In the genomic region with DNA sequence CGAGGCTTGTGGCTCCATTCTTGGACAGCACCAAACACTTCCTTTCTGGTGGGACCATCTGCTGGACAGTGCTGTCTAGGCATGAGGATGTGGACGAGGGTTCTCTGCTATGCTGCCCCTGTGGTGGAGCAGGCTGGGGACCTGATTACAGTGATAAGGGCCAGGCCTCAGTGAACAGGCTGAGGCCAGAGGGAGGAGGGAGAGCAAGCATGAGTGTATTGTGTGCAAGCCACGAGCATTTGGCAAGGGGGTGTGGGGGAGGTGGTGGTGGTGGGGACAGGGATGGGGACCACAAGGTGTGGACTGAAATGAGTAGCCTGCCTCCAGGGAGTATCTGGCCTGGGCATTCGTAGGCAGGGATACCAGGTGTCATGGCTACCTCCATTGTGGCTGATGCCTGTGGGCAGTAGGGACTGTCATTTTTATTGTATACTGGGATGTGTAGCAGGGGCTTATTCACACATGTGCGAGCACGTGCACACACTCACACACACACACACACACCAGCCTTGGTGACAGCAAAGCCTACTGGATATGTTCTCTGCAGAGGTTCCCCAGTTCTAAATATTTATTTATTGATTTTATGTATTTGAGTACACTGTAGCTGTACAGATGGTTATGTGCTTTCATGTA, we compare ENCODE assay signal across 16 mouse cellular contexts. TPM values are rescaled to one million over a fixed set of nuclear protein-coding genes. Genes with fewer than 3 reads are reported as not detected.
A peak's percentile ranks its signal among the peaks of the same experiment; 100 is the strongest.
DNase-seq lines count a peak whose midpoint lies in the region; ATAC-seq and TF ChIP-seq lines count a peak whose summit lies in the region.
"Had no signal": no experiment of that assay in that cellular context is flagged by ENCODE, and none has a peak within 500 bp of the region (broad histone marks: within the 10 kb centered on the region; RNA-seq: fewer than 3 reads in every experiment).

No protein-coding gene starts in this region.

- TF ChIP-seq CTCF in intestine, postnatal 0 days (IDR thresholded peaks at IDR 0.05; ENCODE audit: low read depth): peak; percentile 20; the same call in 1 of the 2 replicates
- TF ChIP-seq CTCF in midbrain, postnatal 0 days (IDR thresholded peaks at IDR 0.05): peak; percentile 10; the same call in 1 of the 2 replicates

- peaks cover 8% of the 10 kb centered on the region; the same call in 1 of the 2 replicates for H3K36me3 ChIP-seq in intestine, postnatal 0 days (ENCODE audit: control insufficient read depth, insufficient read depth)
- peaks cover 4% of the 10 kb centered on the region; the same call in 1 of the 2 replicates for H3K36me3 ChIP-seq in intestine, embryonic 16.5 days (ENCODE audit: control insufficient read depth, insufficient read depth, low read length)
- peaks cover 13% of the 10 kb centered on the region for H3K36me3 ChIP-seq in midbrain, postnatal 0 days (ENCODE audit: insufficient read depth, low read length)
- H3K36me3 ChIP-seq in midbrain, embryonic 14.5 days (ENCODE audit: control insufficient read depth, insufficient read depth, low read length): peaks cover 29% of the 10 kb centered on the region

- H3K9me3 ChIP-seq in intestine, postnatal 0 days (ENCODE audit: control insufficient read depth): no peaks in the 10 kb centered on the region
- no peaks in the 10 kb centered on the region for H3K9me3 ChIP-seq in intestine, embryonic 16.5 days (ENCODE audit: control insufficient read depth, low read length)
- no peaks in the 10 kb centered on the region for H3K9me3 ChIP-seq in midbrain, postnatal 0 days (ENCODE audit: low read length)
- no peaks in the 10 kb centered on the region for H3K9me3 ChIP-seq in midbrain, embryonic 14.5 days (ENCODE audit: control insufficient read depth, low read length)
- H3K9me3 ChIP-seq: forebrain, embryonic 10.5 days; liver, embryonic 15.5 days had no signal

- no peaks in the 10 kb centered on the region for H3K27me3 ChIP-seq in intestine, postnatal 0 days (replicated peaks; ENCODE audit: control insufficient read depth, insufficient read depth, low read length)
- no peaks in the 10 kb centered on the region for H3K27me3 ChIP-seq in intestine, embryonic 16.5 days (replicated peaks; ENCODE audit: control insufficient read depth, insufficient read depth, low read length)
- H3K27me3 ChIP-seq in midbrain, postnatal 0 days (ENCODE audit: insufficient read depth, low read length): no peaks in the 10 kb centered on the region
- H3K27me3 ChIP-seq in midbrain, embryonic 14.5 days (ENCODE audit: control insufficient read depth, insufficient read depth, low read length): no peaks in the 10 kb centered on the region
- H3K27me3 ChIP-seq: liver, embryonic 15.5 days had no signal

- 65% methylated on average over 6 of the region's 6 CpGs for WGBS in intestine, postnatal 0 days
- 65% methylated on average over 6 of the region's 6 CpGs for WGBS in intestine, embryonic 16.5 days
- WGBS in midbrain, postnatal 0 days: 73% methylated on average over 6 of the region's 6 CpGs
- 67% methylated on average over 6 of the region's 6 CpGs for WGBS in midbrain, embryonic 14.5 days

- peak; percentile 59 for DNase-seq in cerebellum, adult 9-11 months
- DNase-seq in cerebellum, adult 11-12 months: no peak
- no peak for DNase-seq in midbrain, postnatal 0 days (ENCODE audit: low spot score)
- no peak for DNase-seq in midbrain, embryonic 14.5 days
- DNase-seq in ovary, postnatal 36 days (ENCODE audit: low spot score): no peak
- DNase-seq in right cerebral cortex, adult 18-20 months: no peak
- DNase-seq: adrenal gland, adult 8-10 months; gastrocnemius, postnatal 36 days; heart, postnatal 14 days; right cerebral cortex, postnatal 4 days had no signal

- H3K4me2 ChIP-seq in intestine, postnatal 0 days (replicated peaks; ENCODE audit: low read depth): no peak overlapping the region
- no peak overlapping the region for H3K4me2 ChIP-seq in intestine, embryonic 16.5 days (ENCODE audit: low read depth, low read length)
- no peak overlapping the region for H3K4me2 ChIP-seq in midbrain, postnatal 0 days (ENCODE audit: low read depth, low read length, poor library complexity, severe bottlenecking)
- H3K4me2 ChIP-seq in midbrain, embryonic 14.5 days (ENCODE audit: low read length): no peak overlapping the region
- H3K4me2 ChIP-seq: liver, embryonic 15.5 days had no signal

- no peak overlapping the region for H3K9ac ChIP-seq in intestine, postnatal 0 days (ENCODE audit: low read depth, low read length)
- no peak overlapping the region for H3K9ac ChIP-seq in intestine, embryonic 16.5 days (ENCODE audit: low read depth, low read length)
- H3K9ac ChIP-seq in midbrain, postnatal 0 days (replicated peaks; ENCODE audit: low read length, poor library complexity, severe bottlenecking): no peak overlapping the region
- no peak overlapping the region for H3K9ac ChIP-seq in midbrain, embryonic 14.5 days (replicated peaks; ENCODE audit: low read length)
- H3K9ac ChIP-seq: liver, embryonic 15.5 days had no signal

- no peak overlapping the region for H3K27ac ChIP-seq in intestine, postnatal 0 days (ENCODE audit: low read depth, low read length)
- H3K27ac ChIP-seq in intestine, embryonic 16.5 days (ENCODE audit: low read length): no peak overlapping the region
- H3K27ac ChIP-seq in midbrain, postnatal 0 days (ENCODE audit: low read depth, low read length): no peak overlapping the region
- H3K27ac ChIP-seq in midbrain, embryonic 14.5 days (replicated peaks; ENCODE audit: low read depth, low read length): no peak overlapping the region
- H3K27ac ChIP-seq: forebrain, embryonic 10.5 days; liver, embryonic 15.5 days; macrophage had no signal

- H3K4me1 ChIP-seq in intestine, postnatal 0 days (replicated peaks; ENCODE audit: control insufficient read depth, insufficient read depth, low read length): 0 out of 2 replicates have a peak, but pooled peaks cover 16% of the 10 kb centered on the region
- peaks cover 78% of the 10 kb centered on the region for H3K4me1 ChIP-seq in intestine, embryonic 16.5 days (ENCODE audit: control insufficient read depth, insufficient read depth, low read length)
- H3K4me1 ChIP-seq in midbrain, postnatal 0 days (ENCODE audit: insufficient read depth, low read length): peaks cover 18% of the 10 kb centered on the region
- H3K4me1 ChIP-seq in midbrain, embryonic 14.5 days (ENCODE audit: control insufficient read depth, insufficient read depth, low read length): peaks cover 34% of the 10 kb centered on the region

- H3K4me3 ChIP-seq in intestine, postnatal 0 days (ENCODE audit: low read depth, low read length): no peak overlapping the region
- H3K4me3 ChIP-seq in intestine, embryonic 16.5 days (ENCODE audit: low read length): no peak overlapping the region
- no peak overlapping the region for H3K4me3 ChIP-seq in midbrain, postnatal 0 days (ENCODE audit: low read depth, low read length)
- no peak overlapping the region for H3K4me3 ChIP-seq in midbrain, embryonic 14.5 days (replicated peaks; ENCODE audit: low read depth, low read length)
- H3K4me3 ChIP-seq: forebrain, embryonic 10.5 days; liver, embryonic 15.5 days had no signal

- ATAC-seq in intestine, postnatal 0 days: no peak
- ATAC-seq in intestine, embryonic 16.5 days: no peak
- no peak for ATAC-seq in midbrain, postnatal 0 days (ENCODE audit: low FRiP score)
- ATAC-seq in midbrain, embryonic 14.5 days (ENCODE audit: low FRiP score, low TSS enrichment): no peak
- ATAC-seq: midbrain, embryonic 16.5 days had no signal

RNA-seq across cellular contexts. Expression of a gene that starts 29.7 kb away (rescaled TPM):
- polyA plus RNA-seq in intestine, postnatal 0 days (2015; fragmentation: Nextera tagmentation; extraction: Ambion mirVana): 53.6 and 57.4 TPM in 2 replicates
- polyA plus RNA-seq in intestine, embryonic 16.5 days (2015; fragmentation: Nextera tagmentation; extraction: Ambion mirVana): 146 and 206 TPM in 2 replicates
- 88.8 and 114 TPM in 2 replicates for total RNA-seq in midbrain, postnatal 0 days (2014; rRNA removed)
- polyA plus RNA-seq in midbrain, postnatal 0 days (2015; fragmentation: Nextera tagmentation; extraction: Ambion mirVana): 60.5 and 76.2 TPM in 2 replicates
- 81.0 and 82.1 TPM in 2 replicates for polyA plus RNA-seq in midbrain, embryonic 14.5 days (2014; fragmentation: Nextera tagmentation; extraction: Ambion mirVana)
